In genomic region chr2:52424248-52424728, GRCm38 (mm10) we compare ENCODE assay signal across 8 mouse cellular contexts. TPM values are rescaled to one million over a fixed set of nuclear protein-coding genes. Genes with fewer than 3 reads are reported as not detected.
DNase-seq lines count a peak whose midpoint lies in the region; ATAC-seq and TF ChIP-seq lines count a peak whose summit lies in the region.

No protein-coding gene starts in this region.

- no peak for TF ChIP-seq POLR2A in MEL (IDR thresholded peaks at IDR 0.05; ENCODE audit: control insufficient read depth in 1 of 2, insufficient read depth in 1 of 2, low read depth in 1 of 2, low read length in 2 of 2, poor library complexity in 1 of 2)
- peak; percentile 33; the same call in 1 of the 2 replicates for TF ChIP-seq POLR2A in embryonic fibroblast, embryonic 13.5 days (IDR thresholded peaks at IDR 0.05; ENCODE audit: low read depth, low read length)

- TF ChIP-seq CTCF in MEL (IDR thresholded peaks at IDR 0.05 in 2 of 3, conservative IDR thresholded peaks at IDR 0.05 in 1 of 3; ENCODE audit: control insufficient read depth in 1 of 3, insufficient read depth in 1 of 3, low read depth in 2 of 3, low read length in 3 of 3, poor library complexity in 1 of 3, severe bottlenecking in 1 of 3), result no peak
- TF ChIP-seq CTCF in embryonic fibroblast, embryonic 13.5 days (IDR thresholded peaks at IDR 0.05; ENCODE audit: borderline replicate concordance, insufficient read depth, low read length), result no peak

- peaks cover 0 to 4% of the 10 kb centered on the region in 2 experiments; a peak in 2 of 4 replicates for H3K27me3 ChIP-seq in MEL (ENCODE audit: control insufficient read depth in 1 of 2, insufficient read depth in 2 of 2, low read length in 2 of 2)
- no peaks in the 10 kb centered on the region for H3K27me3 ChIP-seq in hindbrain, embryonic 14.5 days (ENCODE audit: control insufficient read depth, insufficient read depth, low read length)
- H3K27me3 ChIP-seq in liver, embryonic 15.5 days, result no peaks in the 10 kb centered on the region

- peak overlapping the region; percentile 96 to 98 for H3K4me3 ChIP-seq in MEL (ENCODE audit: control insufficient read depth in 1 of 2, insufficient read depth in 1 of 2, low read depth in 2 of 2, low read length in 2 of 2)
- peak overlapping the region; percentile 93 for H3K4me3 ChIP-seq in embryonic fibroblast, embryonic 13.5 days (ENCODE audit: insufficient read depth, low read length)
- H3K4me3 ChIP-seq in hindbrain, embryonic 14.5 days (replicated peaks; ENCODE audit: low read length), result peak overlapping the region; percentile 99
- H3K4me3 ChIP-seq in liver, embryonic 15.5 days (replicated peaks), result peak overlapping the region; percentile 97

- no peak for TF ChIP-seq RAD21 in MEL (IDR thresholded peaks at IDR 0.05; ENCODE audit: low read depth, low read length)

- WGBS in hindbrain, embryonic 14.5 days, result 0% methylated on average over 35 of the region's 42 CpGs
- 0% methylated on average over 42 of the region's 42 CpGs for WGBS in liver, embryonic 15.5 days (ENCODE audit: insufficient replicate concordance)

- intact Hi-C loops in heart, postnatal 25 days (cut with DNase I), result loop anchor here (5.0 to 10.0 kb wide), 4 partner anchors 148 to 761 kb away; partner anchors contain the start of genes Nmi and Rif1

- TF ChIP-seq EP300 in MEL (IDR thresholded peaks at IDR 0.05; ENCODE audit: low read depth in 1 of 2, low read length in 2 of 2), result no peak

- H3K27ac ChIP-seq in MEL (ENCODE audit: control insufficient read depth, low read depth, low read length), result no peak overlapping the region; the same call in 1 of the 2 replicates
- peak overlapping the region; percentile 62 for H3K27ac ChIP-seq in embryonic fibroblast, embryonic 13.5 days (ENCODE audit: insufficient read depth, low read length)
- H3K27ac ChIP-seq in hindbrain, embryonic 14.5 days, result peak overlapping the region; percentile 89
- H3K27ac ChIP-seq in liver, embryonic 15.5 days (replicated peaks), result peak overlapping the region; percentile 91

- H3K9ac ChIP-seq in MEL (ENCODE audit: control insufficient read depth, low read depth, low read length, poor library complexity, severe bottlenecking), result peak overlapping the region; percentile 82
- peak overlapping the region; percentile 95 for H3K9ac ChIP-seq in hindbrain, embryonic 14.5 days
- peak overlapping the region; percentile 98 for H3K9ac ChIP-seq in liver, embryonic 15.5 days

- peak; percentile 84 for ATAC-seq in hindbrain, embryonic 14.5 days (ENCODE audit: low FRiP score)
- ATAC-seq in liver, embryonic 15.5 days (ENCODE audit: insufficient read depth), result peak; percentile 62

- H3K79me2 ChIP-seq in MEL (ENCODE audit: control insufficient read depth, insufficient read depth, low read length, poor library complexity), result peaks cover 49% of the 10 kb centered on the region

- H3K36me3 ChIP-seq in MEL (ENCODE audit: control insufficient read depth in 1 of 2, insufficient read depth in 2 of 2, low read length in 2 of 2), result peaks cover 0 to 9% of the 10 kb centered on the region in 2 experiments; a peak in 2 of 4 replicates
- no peaks in the 10 kb centered on the region for H3K36me3 ChIP-seq in hindbrain, embryonic 14.5 days (replicated peaks; ENCODE audit: control insufficient read depth, insufficient read depth)
- no peaks in the 10 kb centered on the region for H3K36me3 ChIP-seq in liver, embryonic 15.5 days (replicated peaks)

- peak overlapping the region; percentile 79 for H3K4me2 ChIP-seq in hindbrain, embryonic 14.5 days (replicated peaks)
- peak overlapping the region; percentile 89 for H3K4me2 ChIP-seq in liver, embryonic 15.5 days

- H3K4me1 ChIP-seq in MEL (ENCODE audit: control insufficient read depth in 1 of 2, insufficient read depth in 2 of 2, low read length in 2 of 2), result peaks cover 0 to 8% of the 10 kb centered on the region in 2 experiments; a peak in 3 of 4 replicates
- peaks cover 13% of the 10 kb centered on the region for H3K4me1 ChIP-seq in embryonic fibroblast, embryonic 13.5 days (ENCODE audit: control insufficient read depth, insufficient read depth, low read length)
- peaks cover 33% of the 10 kb centered on the region for H3K4me1 ChIP-seq in hindbrain, embryonic 14.5 days (replicated peaks; ENCODE audit: control insufficient read depth, insufficient read depth, low read length)
- H3K4me1 ChIP-seq in liver, embryonic 15.5 days (replicated peaks), result peaks cover 56% of the 10 kb centered on the region

- DNase-seq in heart, adult 8-10 months (ENCODE audit: low spot score), result peak; percentile 26
- DNase-seq in heart, postnatal 25 days (ENCODE audit: low spot score), result no peak
- DNase-seq in MEL (ENCODE audit: low read depth, low spot score), result peak; percentile 60
- peak; percentile 40 for DNase-seq in hindbrain, embryonic 14.5 days (ENCODE audit: low spot score)
- DNase-seq in neural tube, embryonic 10.5 days (ENCODE audit: extremely low spot score, low spot score), result peak; percentile 80
- DNase-seq in layer of hippocampus, adult 9-10 months (ENCODE audit: low spot score), result no peak

- no peaks in the 10 kb centered on the region for H3K9me3 ChIP-seq in MEL (replicated peaks; ENCODE audit: insufficient read depth, low read length)
- no peaks in the 10 kb centered on the region for H3K9me3 ChIP-seq in hindbrain, embryonic 14.5 days (ENCODE audit: control insufficient read depth, low read length)
- no peaks in the 10 kb centered on the region for H3K9me3 ChIP-seq in liver, embryonic 15.5 days (replicated peaks)

TF ChIP-seq in MEL, 35 proteins besides CTCF, POLR2A, EP300 and RAD21:
- no peak for TF ChIP-seq TCF12 (IDR thresholded peaks at IDR 0.05; ENCODE audit: low read depth, low read length)
- TF ChIP-seq MAZ (IDR thresholded peaks at IDR 0.05; ENCODE audit: low read depth, low read length), result 0 out of 2 replicates have a peak, but pooled peaks have one; percentile 9
- no peak for TF ChIP-seq POLR2AphosphoS5 (IDR thresholded peaks at IDR 0.05; ENCODE audit: borderline replicate concordance, low read depth, low read length)
- TF ChIP-seq RCOR1 (IDR thresholded peaks at IDR 0.05; ENCODE audit: low read depth, low read length), result no peak
- TF ChIP-seq CHD2 (IDR thresholded peaks at IDR 0.05; ENCODE audit: low read length), result no peak

RNA-seq across cellular contexts. Expression of gene Arl5a, which starts 0.4 kb away (rescaled TPM):
- 10 to 100 TPM; 33.6 to 40.2 (median 35.9) TPM for total RNA-seq in heart, adult 8-10 months (2022)
- 10 to 100 TPM; 35.3 to 38.2 TPM for total RNA-seq in heart, postnatal 25 days (2021)
- 12.7 and 14.7 TPM in 2 replicates for total RNA-seq in MEL (2012; rRNA removed)
- polyA plus RNA-seq in MEL (2012; ENCODE audit: insufficient read depth in 1 of 2, insufficient read length in 2 of 2, low read depth in 1 of 2, low replicate concordance in 2 of 2, missing spikeins in 1 of 2), result 10 to 100 TPM; 14.4 to 36.8 TPM
- polyA plus RNA-seq in embryonic fibroblast, embryonic 13.5 days (2011; ENCODE audit: insufficient read length, low read depth, missing spikeins), result 106 and 119 TPM in 2 replicates
- polyA plus RNA-seq in hindbrain, embryonic 14.5 days (2014; fragmentation: Nextera tagmentation; extraction: Ambion mirVana), result 62.7 and 70.8 TPM in 2 replicates
- 23.6 and 25.2 TPM in 2 replicates for polyA plus RNA-seq in liver, embryonic 15.5 days (2015; fragmentation: Nextera tagmentation; extraction: Ambion mirVana)

RNA-seq across cellular contexts. Expression of gene Neb, which starts 46.0 kb away (rescaled TPM):
- total RNA-seq in heart, adult 8-10 months (2022), result 10 to 100 TPM in 1 of 4 experiments, 1 to 10 TPM in 3; 8.2 to 15.0 (median 9.2) TPM
- 1 to 10 TPM; 4.8 to 5.2 TPM for total RNA-seq in heart, postnatal 25 days (2021)
- total RNA-seq in MEL (2012; rRNA removed), result 0.12 and 0.39 TPM in 2 replicates
- under 1 TPM in 1 of 2 experiments, not detected in 1; 0.70 TPM for polyA plus RNA-seq in MEL (2012; ENCODE audit: insufficient read depth in 1 of 2, insufficient read length in 2 of 2, low read depth in 1 of 2, low replicate concordance in 2 of 2, missing spikeins in 1 of 2)
- 0.53 and 1.1 TPM in 2 replicates for polyA plus RNA-seq in embryonic fibroblast, embryonic 13.5 days (2011; ENCODE audit: insufficient read length, low read depth, missing spikeins)
- 0.63 and 0.74 TPM in 2 replicates for polyA plus RNA-seq in hindbrain, embryonic 14.5 days (2014; fragmentation: Nextera tagmentation; extraction: Ambion mirVana)
- polyA plus RNA-seq in liver, embryonic 15.5 days (2015; fragmentation: Nextera tagmentation; extraction: Ambion mirVana), result 6.0 and 9.2 TPM in 2 replicates

Comparison
In these comparisons a context has a peak if more than half of its experiments do, and no peak if none do; other contexts are left out.
1. DNase-seq: peak in heart, adult 8-10 months (single experiment), MEL (single experiment), hindbrain, embryonic 14.5 days (single experiment) and neural tube, embryonic 10.5 days (single experiment); none in heart, postnatal 25 days (single experiment) and layer of hippocampus, adult 9-10 months (single experiment).
2. Peak in every context shown above with its lines, with median percentiles within 50 percentile points of each other: H3K4me3 ChIP-seq and H3K9ac ChIP-seq.